Mouse (Mus musculus) heart, adult 18-20 months (tissue): ENCODE results near the gene Gm17387. TPM values are rescaled to one million over a fixed set of nuclear protein-coding genes. Genes with fewer than 3 reads are reported as not detected.

Experiments
- DNase-seq, 2 experiments: peaks; one replicate each; pipeline ENCODE4 v3.0.0; 2021 to 2022; ENCODE audit warnings: mixed read lengths in 1 of 2
- long read RNA-seq, 2 experiments: library from polyadenylated mRNA; stranded (forward); transcript quantifications; one replicate each; pipeline ENCODE4 v2.0.0; 2021
- total RNA-seq, 2 experiments: library from RNA; stranded (reverse); gene quantifications; 2 replicates each; pipeline ENCODE4 v1.2.3; 2021

Gene Gm17387
- total RNA-seq: not detected
- long read RNA-seq, experiment 1: 0 reads
- long read RNA-seq, experiment 2: 0 reads

GRCm38 (mm10) chr7:141028831-141029230 is at the start of gene Gm17387:
Gm17387 (plus strand) TSS chr7:141029131.
- no peak for DNase-seq

- DNase-seq: no peak
These were observed 47.2 kb upstream of the Gm17387 start for GRCm38 (mm10) chr7:140981704-140982103.

- no peak for DNase-seq
These were observed 46.0 kb upstream of the Gm17387 start for GRCm38 (mm10) chr7:140982971-140983370.

GRCm38 (mm10) chr7:140987182-140988138 is 41.5 kb upstream of the Gm17387 start:
- no peak for DNase-seq

GRCm38 (mm10) chr7:140989022-140989421 is 39.9 kb upstream of the Gm17387 start:
- no peak for DNase-seq

- DNase-seq: no peak
These were observed 38.7 kb upstream of the Gm17387 start for GRCm38 (mm10) chr7:140990185-140990584.

GRCm38 (mm10) chr7:140990622-140991021 is 38.3 kb upstream of the Gm17387 start:
- DNase-seq: no peak

GRCm38 (mm10) chr7:140991117-140991689 is 37.7 kb upstream of the Gm17387 start:
- DNase-seq: no peak

GRCm38 (mm10) chr7:140997817-140998216 is 31.1 kb upstream of the Gm17387 start:
- DNase-seq: no peak

- no peak for DNase-seq
These were observed 29.9 kb upstream of the Gm17387 start for GRCm38 (mm10) chr7:140998853-140999700.

GRCm38 (mm10) chr7:141000881-141001708 is 27.8 kb upstream of the Gm17387 start:
- no peak for DNase-seq

GRCm38 (mm10) chr7:141003248-141004010 is 25.5 kb upstream of the Gm17387 start:
- no peak for DNase-seq

GRCm38 (mm10) chr7:141006446-141006845 is 22.5 kb upstream of the Gm17387 start:
- DNase-seq: no peak

GRCm38 (mm10) chr7:141006914-141007313 is 22.0 kb upstream of the Gm17387 start:
- peak; percentile 30 to 33 for DNase-seq

- peak; percentile 66 to 69 for DNase-seq
These were observed 20.6 kb upstream of the Gm17387 start for GRCm38 (mm10) chr7:141008312-141008761.

- peak; percentile 92 to 93 for DNase-seq
These were observed 19.8 kb upstream of the Gm17387 start for GRCm38 (mm10) chr7:141008938-141009660.

- peak in 1 of 2 experiments; percentile 46 for DNase-seq
These were observed 19.3 kb upstream of the Gm17387 start for GRCm38 (mm10) chr7:141009665-141010064.

- DNase-seq: peak; percentile 84 to 89
These were observed 18.3 kb upstream of the Gm17387 start, which contains the start of gene Ifitm3 for GRCm38 (mm10) chr7:141010593-141010992. Ifitm3 (minus strand) TSS chr7:141010770.

GRCm38 (mm10) chr7:141011238-141011770 is 17.6 kb upstream of the Gm17387 start:
- no peak for DNase-seq
